Mouse (Mus musculus) cortical plate, adult 2 months (tissue): ENCODE measurements around the gene Atoh8. TPM values are rescaled to one million over a fixed set of nuclear protein-coding genes. Genes with fewer than 3 reads are reported as not detected.

Experiments used
- H3K27ac ChIP-seq: fragments of 200-500 bp; 2 replicates; pipeline ENCODE4 v1.5.1; 2012; ENCODE audit warnings: low read length, control low read depth, inconsistent platforms; ENCODE audit not compliant: insufficient read depth
- H3K4me1 ChIP-seq: fragments of 200-500 bp; 2 replicates; pipeline ENCODE4 v1.6.1; 2011; ENCODE audit warnings: low read length; ENCODE audit not compliant: control insufficient read depth, insufficient read depth
- H3K4me3 ChIP-seq: fragments of 200-500 bp; 2 replicates; pipeline ENCODE4 v1.5.1; 2011; ENCODE audit warnings: mild to moderate bottlenecking, low read length, control low read depth; ENCODE audit not compliant: insufficient read depth
- CTCF ChIP-seq: fragments of 200-500 bp; IDR thresholded peaks from 2 replicates; pipeline ENCODE4 v1.5.1; 2011; ENCODE audit warnings: mild to moderate bottlenecking, control low read depth, low read length; ENCODE audit not compliant: insufficient read depth; ENCODE audit errors: extremely low read depth
- POLR2A ChIP-seq: fragments of 200-500 bp; IDR thresholded peaks from 2 replicates; pipeline ENCODE4 v1.6.1; 2011; ENCODE audit warnings: mild to moderate bottlenecking, low read length, control low read depth; ENCODE audit not compliant: insufficient read depth; ENCODE audit errors: extremely low read depth
- polyA plus RNA-seq: library from polyadenylated mRNA; depleted of rRNA; stranded (reverse); fragments of >200 nt; gene quantifications from 2 replicates; pipeline ENCODE4 v1.2.3, GENCODE M21; 2012

Gene Atoh8
- polyA plus RNA-seq, 1 experiment, result 2.5 TPM

- Histone ChIP-seq H3K27ac (no peak overlapping the region), H3K4me3 (no peak overlapping the region), H3K4me1 (no peaks in the 10 kb centered on the region)
- TF ChIP-seq POLR2A, result no peak
- no peak for TF ChIP-seq CTCF
These were observed 19.9 kb upstream of the Atoh8 start for GRCm38 (mm10) chr6:72255294-72255693.

- Histone ChIP-seq H3K4me1 (no peaks in the 10 kb centered on the region), H3K4me3 (no peak overlapping the region), H3K27ac (no peak overlapping the region)
- TF ChIP-seq POLR2A (no peak), CTCF (no peak)
These were observed 19.3 kb upstream of the Atoh8 start for GRCm38 (mm10) chr6:72254588-72255075.

GRCm38 (mm10) chr6:72253911-72254587 lies 18.7 kb upstream of the Atoh8 start:
- no peak overlapping the region for H3K4me3 ChIP-seq
- H3K4me1 ChIP-seq, result no peaks in the 10 kb centered on the region
- TF ChIP-seq POLR2A, result no peak
- TF ChIP-seq CTCF, result no peak
- H3K27ac ChIP-seq, result no peak overlapping the region

GRCm38 (mm10) chr6:72253168-72253567 lies 17.8 kb upstream of the Atoh8 start:
- Histone ChIP-seq H3K27ac (no peak overlapping the region), H3K4me3 (no peak overlapping the region), H3K4me1 (no peaks in the 10 kb centered on the region)
- no peak for TF ChIP-seq POLR2A
- TF ChIP-seq CTCF, result no peak

DNA sequence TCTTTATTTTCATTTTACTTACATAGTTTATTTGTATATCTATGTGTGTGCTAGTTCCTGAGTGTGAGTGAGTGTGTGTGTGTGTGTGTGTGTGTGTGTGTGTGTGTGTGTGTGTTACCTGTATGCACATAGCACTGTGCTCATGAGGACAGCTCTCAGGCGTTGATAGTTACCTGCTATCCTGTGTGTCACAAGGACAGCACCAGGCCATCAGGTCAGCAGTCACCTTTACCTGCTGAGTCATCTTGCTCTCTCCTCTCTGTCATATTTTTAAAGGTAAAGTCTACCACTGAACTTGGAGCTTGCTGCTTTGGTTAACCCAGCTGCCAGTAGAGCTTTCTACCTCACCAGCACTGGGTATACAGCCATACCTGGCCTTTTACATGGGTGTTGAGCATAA lies 17.1 kb upstream of the Atoh8 start:
- Histone ChIP-seq H3K4me1 (no peaks in the 10 kb centered on the region), H3K27ac (no peak overlapping the region), H3K4me3 (no peak overlapping the region)
- TF ChIP-seq POLR2A, result no peak

GRCm38 (mm10) chr6:72249981-72250380 lies 14.6 kb upstream of the Atoh8 start:
- Histone ChIP-seq H3K4me1 (no peaks in the 10 kb centered on the region), H3K27ac (no peak overlapping the region)
- TF ChIP-seq POLR2A (no peak), CTCF (no peak)

GRCm38 (mm10) chr6:72248150-72248914 lies 13.0 kb upstream of the Atoh8 start:
- TF ChIP-seq POLR2A (no peak), CTCF (no peak)
- Histone ChIP-seq H3K4me3 (no peak overlapping the region), H3K27ac (no peak overlapping the region), H3K4me1 (no peaks in the 10 kb centered on the region)

More at GRCm38 (mm10) chr6:72249981-72250380, 14.6 kb upstream of the Atoh8 start:
- H3K4me3 ChIP-seq, result no peak overlapping the region

GRCm38 (mm10) chr6:72246303-72246702 lies 10.9 kb upstream of the Atoh8 start:
- Histone ChIP-seq H3K27ac (no peak overlapping the region), H3K4me1 (no peaks in the 10 kb centered on the region; the same call in 1 of the 2 replicates), H3K4me3 (no peak overlapping the region)
- TF ChIP-seq POLR2A, result no peak
- no peak for TF ChIP-seq CTCF

DNA sequence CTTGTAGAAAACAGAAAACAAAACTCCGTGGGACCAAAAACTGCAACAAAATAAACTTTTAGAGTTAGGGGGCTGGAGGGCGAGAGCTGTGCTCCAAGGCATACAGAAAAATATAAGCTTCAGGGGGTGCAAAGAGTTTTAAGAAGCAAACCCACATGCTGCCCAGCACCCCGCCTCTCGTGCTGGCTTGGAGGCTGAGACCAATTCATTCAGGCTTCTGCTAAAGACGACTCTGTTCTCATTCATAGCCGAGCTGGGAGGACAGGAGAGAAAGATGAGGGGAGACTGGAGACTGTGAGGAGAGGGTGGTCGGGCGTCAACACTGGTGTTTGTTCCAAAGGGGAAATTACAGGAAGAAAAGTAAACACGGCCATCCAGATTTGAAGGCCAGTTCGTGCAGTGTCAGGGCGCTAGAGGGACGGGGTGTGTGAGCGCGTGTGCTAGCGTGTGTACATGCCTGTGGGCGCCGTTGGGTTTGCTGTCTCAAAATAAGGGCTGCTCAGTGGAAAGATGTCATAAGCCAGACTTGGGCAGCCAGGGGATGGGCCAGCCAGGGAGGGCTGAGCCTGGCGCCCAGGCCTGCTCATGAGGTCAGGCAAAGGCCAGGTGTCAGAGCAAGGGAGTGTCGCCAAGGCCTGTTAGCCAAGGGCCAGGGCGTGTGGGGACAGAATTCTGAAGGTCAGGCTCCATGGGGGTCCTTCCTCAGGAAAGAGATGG lies 9.3 kb upstream of the Atoh8 start:
- no peak for TF ChIP-seq POLR2A
- no peak for TF ChIP-seq CTCF
- H3K27ac ChIP-seq, result peak overlapping the region; percentile 4; the same call in 1 of the 2 replicates
- no peak overlapping the region for H3K4me3 ChIP-seq
- H3K4me1 ChIP-seq, result no peaks in the 10 kb centered on the region; the same call in 1 of the 2 replicates

DNA sequence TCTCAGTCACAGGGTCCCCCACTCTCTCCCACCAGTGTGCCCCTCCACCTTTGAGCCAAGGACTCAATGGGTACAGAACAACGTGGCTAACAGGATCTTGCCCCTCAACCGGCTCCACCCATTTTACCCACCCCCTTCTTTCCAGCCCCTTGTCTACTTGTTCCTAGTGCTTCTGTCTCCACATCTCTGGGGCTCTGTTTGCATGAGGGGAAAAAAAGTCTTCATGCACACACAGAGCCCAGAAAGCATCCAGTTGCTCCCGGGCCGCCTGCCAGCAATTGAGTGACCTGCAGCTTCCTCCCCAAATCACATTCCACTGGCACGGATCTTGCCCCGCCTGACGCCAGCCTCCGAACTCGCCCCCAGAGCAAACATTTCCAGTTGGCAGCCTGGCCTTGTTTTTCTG lies 8.8 kb upstream of the Atoh8 start:
- no peak for TF ChIP-seq POLR2A
- TF ChIP-seq CTCF, result no peak
- H3K27ac ChIP-seq, result peak overlapping the region; percentile 4; the same call in 1 of the 2 replicates
- no peaks in the 10 kb centered on the region; the same call in 1 of the 2 replicates for H3K4me1 ChIP-seq
- H3K4me3 ChIP-seq, result no peak overlapping the region
